Mouse (Mus musculus): ENCODE results near the gene Mob3b. TPM values are rescaled to one million over a fixed set of nuclear protein-coding genes. Genes with fewer than 3 reads are reported as not detected.

The Mob3b gene
- polyA plus RNA-seq, 2 experiments: 1.4 to 2.6 TPM

- Histone ChIP-seq H3K27me3 (ENCODE audit: control insufficient read depth, insufficient read depth, low read length) (no peaks in the 10 kb centered on the region), H3K36me3 (replicated peaks; ENCODE audit: control insufficient read depth, insufficient read depth, low read depth) (no peaks in the 10 kb centered on the region), H3K4me2 (ENCODE audit: low read depth) (no peak overlapping the region), H3K9me3 (ENCODE audit: control insufficient read depth, low read length) (no peaks in the 10 kb centered on the region), H3K4me3 (ENCODE audit: insufficient read depth in 1 of 2, low read depth in 2 of 2, low read length in 2 of 2) (no peak overlapping the region), H3K9ac (replicated peaks) (no peak overlapping the region), H3K4me1 (replicated peaks; ENCODE audit: control insufficient read depth in 2 of 2, insufficient read depth in 2 of 2, low read length in 1 of 2) (0 out of 4 replicates have a peak, but pooled peaks cover 0 to 3% of the 10 kb centered on the region in 2 experiments), H3K27ac (no peak overlapping the region)
- TF ChIP-seq EP300 (IDR thresholded peaks at IDR 0.05; ENCODE audit: low read depth): no peak
- TF ChIP-seq CTCF (IDR thresholded peaks at IDR 0.05; ENCODE audit: low read depth): no peak
- 53% methylated on average over 15 of the region's 15 CpGs for WGBS (ENCODE audit: insufficient replicate concordance)
- DNase-seq (ENCODE audit: low read depth in 3 of 3, low spot score in 3 of 3) (no peak), ATAC-seq (ENCODE audit: insufficient read depth) (no peak)
Measured at GRCm38 (mm10) chr4:35065075-35065838, 92.0 kb downstream of the Mob3b start.

- Histone ChIP-seq H3K4me2 (ENCODE audit: low read depth) (no peak overlapping the region), H3K9me3 (ENCODE audit: control insufficient read depth, low read length) (no peaks in the 10 kb centered on the region), H3K9ac (replicated peaks) (no peak overlapping the region), H3K4me1 (replicated peaks; ENCODE audit: control insufficient read depth in 2 of 2, insufficient read depth in 2 of 2, low read length in 1 of 2) (0 out of 4 replicates have a peak, but pooled peaks cover 0 to 3% of the 10 kb centered on the region in 2 experiments), H3K27me3 (ENCODE audit: control insufficient read depth, insufficient read depth, low read length) (no peaks in the 10 kb centered on the region), H3K27ac (no peak overlapping the region), H3K4me3 (ENCODE audit: insufficient read depth in 1 of 2, low read depth in 2 of 2, low read length in 2 of 2) (no peak overlapping the region), H3K36me3 (replicated peaks; ENCODE audit: control insufficient read depth, insufficient read depth, low read depth) (no peaks in the 10 kb centered on the region)
- TF ChIP-seq CTCF (IDR thresholded peaks at IDR 0.05; ENCODE audit: low read depth): no peak
- TF ChIP-seq EP300 (IDR thresholded peaks at IDR 0.05; ENCODE audit: low read depth): no peak
- no peak for DNase-seq (ENCODE audit: low read depth in 3 of 3, low spot score in 3 of 3)
- ATAC-seq (ENCODE audit: insufficient read depth): no peak
- 63% methylated on average over 7 of the region's 7 CpGs for WGBS (ENCODE audit: insufficient replicate concordance)
Measured at GRCm38 (mm10) chr4:35063146-35063719, 94.1 kb downstream of the Mob3b start.

GRCm38 (mm10) chr4:35060964-35061363 is 96.3 kb downstream of the Mob3b start:
- no peak overlapping the region for H3K4me2 ChIP-seq (ENCODE audit: low read depth)
- TF ChIP-seq CTCF (IDR thresholded peaks at IDR 0.05; ENCODE audit: low read depth) (no peak), EP300 (IDR thresholded peaks at IDR 0.05; ENCODE audit: low read depth) (no peak)
- no peak overlapping the region for H3K4me3 ChIP-seq (ENCODE audit: insufficient read depth in 1 of 2, low read depth in 2 of 2, low read length in 2 of 2)
- H3K4me1 ChIP-seq (replicated peaks; ENCODE audit: control insufficient read depth in 2 of 2, insufficient read depth in 2 of 2, low read length in 1 of 2): no peaks in the 10 kb centered on the region
- no peaks in the 10 kb centered on the region for H3K36me3 ChIP-seq (replicated peaks; ENCODE audit: control insufficient read depth, insufficient read depth, low read depth)
- DNase-seq (ENCODE audit: low read depth in 3 of 3, low spot score in 3 of 3) (no peak), ATAC-seq (ENCODE audit: insufficient read depth) (no peak)
- 54% methylated on average over 1 of the region's 1 CpGs for WGBS (ENCODE audit: insufficient replicate concordance)
- no peak overlapping the region for H3K27ac ChIP-seq
- H3K9me3 ChIP-seq (ENCODE audit: control insufficient read depth, low read length): no peaks in the 10 kb centered on the region
- no peaks in the 10 kb centered on the region for H3K27me3 ChIP-seq (ENCODE audit: control insufficient read depth, insufficient read depth, low read length)
- H3K9ac ChIP-seq (replicated peaks): no peak overlapping the region

- H3K9ac ChIP-seq (replicated peaks): no peak overlapping the region
- DNase-seq (ENCODE audit: low read depth in 3 of 3, low spot score in 3 of 3) (no peak), ATAC-seq (ENCODE audit: insufficient read depth) (no peak)
- no peak overlapping the region for H3K4me3 ChIP-seq (ENCODE audit: insufficient read depth in 1 of 2, low read depth in 2 of 2, low read length in 2 of 2)
- TF ChIP-seq EP300 (IDR thresholded peaks at IDR 0.05; ENCODE audit: low read depth) (no peak), CTCF (IDR thresholded peaks at IDR 0.05; ENCODE audit: low read depth) (no peak)
- H3K9me3 ChIP-seq (ENCODE audit: control insufficient read depth, low read length): no peaks in the 10 kb centered on the region
- H3K4me1 ChIP-seq (replicated peaks; ENCODE audit: control insufficient read depth in 2 of 2, insufficient read depth in 2 of 2, low read length in 1 of 2): no peaks in the 10 kb centered on the region
- H3K27me3 ChIP-seq (ENCODE audit: control insufficient read depth, insufficient read depth, low read length): no peaks in the 10 kb centered on the region
- H3K36me3 ChIP-seq (replicated peaks; ENCODE audit: control insufficient read depth, insufficient read depth, low read depth): no peaks in the 10 kb centered on the region
- 66% methylated on average over 3 of the region's 3 CpGs for WGBS (ENCODE audit: insufficient replicate concordance)
- no peak overlapping the region for H3K4me2 ChIP-seq (ENCODE audit: low read depth)
- no peak overlapping the region for H3K27ac ChIP-seq
Measured at GRCm38 (mm10) chr4:35060401-35060800, 96.9 kb downstream of the Mob3b start.

- Histone ChIP-seq H3K36me3 (replicated peaks; ENCODE audit: control insufficient read depth, insufficient read depth, low read depth) (no peaks in the 10 kb centered on the region), H3K9me3 (ENCODE audit: control insufficient read depth, low read length) (no peaks in the 10 kb centered on the region), H3K4me3 (ENCODE audit: insufficient read depth in 1 of 2, low read depth in 2 of 2, low read length in 2 of 2) (no peak overlapping the region), H3K27me3 (ENCODE audit: control insufficient read depth, insufficient read depth, low read length) (no peaks in the 10 kb centered on the region), H3K9ac (replicated peaks) (no peak overlapping the region), H3K27ac (no peak overlapping the region), H3K4me1 (replicated peaks; ENCODE audit: control insufficient read depth in 2 of 2, insufficient read depth in 2 of 2, low read length in 1 of 2) (peaks cover 0 to 3% of the 10 kb centered on the region in 2 experiments; a peak in 2 of 4 replicates), H3K4me2 (ENCODE audit: low read depth) (no peak overlapping the region)
- WGBS (ENCODE audit: insufficient replicate concordance): 53% methylated on average over 2 of the region's 2 CpGs
- ATAC-seq (ENCODE audit: insufficient read depth): no peak
- no peak for DNase-seq (ENCODE audit: low read depth in 3 of 3, low spot score in 3 of 3)
- TF ChIP-seq CTCF (IDR thresholded peaks at IDR 0.05; ENCODE audit: low read depth) (no peak), EP300 (IDR thresholded peaks at IDR 0.05; ENCODE audit: low read depth) (no peak)
Measured at GRCm38 (mm10) chr4:35054362-35054761, 102.9 kb downstream of the Mob3b start.
